Mouse (Mus musculus) lung, adult 18-20 months (tissue): ENCODE data around the gene Ncoa6.

ENCODE experiments used
- DNase-seq, 2 experiments: peaks; one replicate each; pipeline ENCODE4 v3.0.0; 2022; ENCODE audit warnings: mixed read lengths in 2 of 2

Ncoa6 gene

GRCm38 (mm10) chr2:155436445-155436844 is 37.2 kb downstream of the Ncoa6 start:
- peak in 1 of 2 experiments; percentile 12 for DNase-seq

DNA sequence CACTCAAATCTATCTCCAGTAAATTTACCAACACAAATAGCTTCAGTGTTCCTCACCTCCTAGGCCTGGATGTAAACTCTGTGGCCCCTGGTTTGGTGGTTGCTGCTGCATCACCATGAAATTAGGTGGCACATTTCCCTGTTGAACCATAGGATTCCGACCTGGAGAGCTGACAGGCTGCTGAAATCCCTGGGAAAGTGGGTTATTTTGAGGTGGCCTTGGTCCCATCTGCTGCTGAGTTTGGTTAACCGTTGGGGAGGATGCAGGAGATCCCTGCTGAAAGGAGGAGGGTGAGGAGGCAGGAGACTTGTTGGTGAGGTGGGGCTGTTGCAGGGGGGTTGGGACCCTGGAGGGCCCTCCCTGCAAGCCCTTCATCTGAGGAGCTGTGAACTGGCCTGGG is 52.8 kb downstream of the Ncoa6 start:
- no peak for DNase-seq

DNA sequence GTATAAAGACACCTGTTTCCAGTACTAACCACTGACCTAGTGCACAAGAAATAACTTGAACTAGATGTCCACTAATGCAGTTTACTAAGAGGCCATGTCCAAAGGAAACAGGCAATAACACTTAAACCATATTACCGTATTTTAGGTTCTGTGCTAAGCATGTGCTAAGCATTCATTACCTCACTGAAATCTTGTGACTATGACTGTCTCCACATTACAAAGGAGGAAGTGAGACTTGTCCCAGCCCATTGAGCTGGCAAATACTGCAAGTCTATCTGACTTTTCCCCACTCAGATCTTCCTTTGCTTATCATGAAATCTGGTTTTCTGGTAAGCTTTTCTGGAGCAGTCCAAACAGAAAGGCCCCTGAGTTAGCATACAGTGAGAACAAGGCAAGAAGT is 69.1 kb downstream of the Ncoa6 start:
- DNase-seq: no peak

GRCm38 (mm10) chr2:155401926-155402325 is 71.8 kb downstream of the Ncoa6 start:
- DNase-seq: no peak

- DNase-seq: no peak
Observed at GRCm38 (mm10) chr2:155400276-155400675, 73.4 kb downstream of the Ncoa6 start.

DNA sequence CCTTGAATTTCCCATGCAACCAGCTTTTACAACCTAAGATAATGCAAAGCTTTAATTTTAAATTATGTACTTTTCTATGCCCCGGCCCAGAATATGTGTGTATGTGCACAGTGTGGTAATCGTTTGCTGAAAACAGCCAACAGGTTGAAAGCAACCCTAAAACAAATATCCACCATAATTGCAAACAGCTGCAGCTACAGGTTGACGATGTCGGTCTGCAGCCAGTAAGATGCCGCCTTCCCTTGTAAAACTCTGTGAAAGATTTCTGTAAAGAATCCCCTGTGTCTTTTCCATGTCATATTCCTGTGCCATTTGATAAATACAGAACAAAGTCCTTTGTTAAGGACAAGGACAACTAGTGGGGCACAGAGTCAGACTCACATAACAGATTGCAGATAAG is 79.1 kb downstream of the Ncoa6 start:
- DNase-seq: no peak

DNA sequence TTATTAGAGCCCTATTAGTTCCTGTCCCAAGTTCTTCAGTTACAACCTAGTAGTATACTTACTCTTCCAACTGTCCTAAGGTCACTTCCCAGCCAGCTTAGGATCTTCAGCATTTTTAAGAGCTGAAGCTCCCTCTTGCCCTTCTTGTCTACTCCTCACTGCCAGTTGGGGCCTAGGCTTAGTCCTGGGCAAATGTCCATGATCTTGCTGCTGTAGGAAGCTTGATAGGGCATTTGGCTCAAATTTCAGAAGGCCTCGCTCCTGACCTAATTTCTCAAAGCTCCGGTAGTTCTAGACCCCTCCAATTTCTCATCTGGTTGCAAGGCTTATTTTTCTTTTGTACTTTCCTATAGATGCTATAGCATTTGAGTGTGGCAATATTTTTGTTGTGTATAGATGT is 85.1 kb downstream of the Ncoa6 start:
- no peak for DNase-seq

GRCm38 (mm10) chr2:155387052-155387451 is 86.6 kb downstream of the Ncoa6 start:
- DNase-seq: no peak

- DNase-seq: no peak
Observed at GRCm38 (mm10) chr2:155386534-155386899, 87.2 kb downstream of the Ncoa6 start.

- DNase-seq: no peak
Observed at GRCm38 (mm10) chr2:155385731-155386533, 87.8 kb downstream of the Ncoa6 start.

DNA sequence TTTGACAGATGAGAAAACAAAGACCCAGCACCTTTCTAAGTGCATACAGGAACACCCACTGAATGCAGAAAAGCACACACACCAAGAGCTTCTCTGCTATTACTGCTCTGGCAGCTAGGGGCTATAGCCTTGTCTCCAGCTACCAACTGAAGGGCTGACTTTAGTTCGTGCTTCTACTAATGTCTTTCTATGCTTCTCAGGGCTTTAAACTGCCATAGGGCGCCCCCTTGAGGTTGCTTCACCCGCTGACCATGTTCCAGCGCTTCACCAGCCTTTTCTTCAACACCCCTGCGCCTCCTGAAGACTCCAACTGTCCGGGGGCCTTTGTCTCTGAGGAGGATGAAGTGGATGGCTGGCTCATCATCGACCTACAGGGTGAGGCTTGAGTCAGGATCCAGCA is 88.6 kb downstream of the Ncoa6 start:
- DNase-seq: peak; percentile 82 to 87

GRCm38 (mm10) chr2:155382791-155383438 is 90.8 kb downstream of the Ncoa6 start:
- DNase-seq: peak; percentile 32 to 61

- DNase-seq: no peak
Observed at GRCm38 (mm10) chr2:155382332-155382700, 91.4 kb downstream of the Ncoa6 start.

DNA sequence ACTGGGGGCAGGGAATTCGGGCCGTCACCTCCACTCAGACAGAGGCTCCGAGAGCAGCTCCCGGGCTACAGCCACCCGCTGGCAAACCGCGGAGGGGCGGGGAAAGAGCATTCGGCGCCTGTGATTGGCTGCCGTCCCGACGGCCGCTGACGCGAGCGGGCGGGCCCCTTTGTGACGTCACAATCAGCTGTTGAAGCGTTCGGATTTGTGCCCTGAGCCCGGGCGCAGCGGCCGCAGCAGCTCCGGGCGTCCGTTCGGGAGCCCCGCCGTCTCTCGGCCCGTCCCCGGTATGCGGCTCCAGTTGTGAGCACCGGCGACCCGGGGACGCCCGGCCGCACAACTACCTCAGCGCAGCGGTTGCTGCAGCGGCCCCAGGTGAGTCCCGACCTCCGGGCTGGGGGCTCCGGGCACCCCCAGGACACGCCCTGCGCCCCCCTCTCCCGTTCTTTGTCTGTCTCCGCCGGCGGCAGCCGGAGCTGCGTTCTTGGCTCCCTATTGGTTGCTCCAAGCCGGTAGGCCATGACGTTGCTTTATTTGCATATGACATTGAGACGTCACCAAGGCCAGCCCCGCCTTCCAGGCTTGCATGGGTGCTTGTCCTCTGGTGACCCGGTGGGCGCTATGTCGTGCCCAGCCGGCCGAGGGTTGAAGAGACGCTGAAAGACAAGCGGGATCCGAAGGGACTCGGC is 91.9 kb downstream of the Ncoa6 start:
- DNase-seq: peak; percentile 97 to 98

- DNase-seq: peak; percentile 18 to 41
Observed at GRCm38 (mm10) chr2:155381060-155381437, 92.6 kb downstream of the Ncoa6 start.

DNA sequence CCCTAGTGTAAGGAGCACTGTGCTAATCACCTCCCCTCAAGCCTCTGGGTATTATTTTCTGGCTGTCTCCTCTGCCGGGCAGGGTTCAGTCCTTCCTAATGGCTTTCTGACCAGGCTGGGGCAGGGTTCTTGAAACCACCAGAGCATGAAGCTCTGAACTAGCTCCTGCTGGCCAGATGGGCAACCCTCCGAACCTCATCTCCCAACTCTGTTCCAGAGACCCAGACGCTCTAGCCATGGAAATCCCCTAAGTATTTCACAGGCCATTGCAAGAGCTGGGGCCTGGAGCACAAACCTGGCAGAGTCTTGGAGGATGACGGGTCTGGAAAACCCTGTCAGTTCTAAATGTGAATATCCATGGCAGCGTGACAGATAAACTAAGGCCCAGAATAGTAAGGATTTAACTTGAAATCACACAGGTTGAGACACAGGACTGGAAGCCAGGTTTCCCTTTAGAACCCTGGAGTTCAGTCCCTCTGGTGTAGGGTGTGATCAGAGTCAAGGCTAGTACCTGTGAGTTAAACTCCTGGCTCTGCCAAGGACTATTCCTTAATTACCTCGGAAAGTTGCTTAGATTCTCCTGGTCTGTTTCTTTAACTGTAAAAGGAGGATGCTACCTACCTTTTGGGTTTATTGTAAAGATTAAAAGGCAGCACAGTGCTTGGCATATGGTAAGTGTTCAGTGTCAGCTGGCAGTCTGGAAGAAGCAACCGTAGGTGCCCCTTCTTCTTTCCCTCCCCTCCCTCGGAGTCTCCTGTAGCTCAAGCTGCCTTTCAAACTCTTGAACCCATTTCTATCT is 93.2 kb downstream of the Ncoa6 start, which contains the start of gene Trp53inp2:
Trp53inp2 (plus strand) TSS at position 799 of the 799 bp plus-strand sequence.
- DNase-seq: no peak

- DNase-seq: peak; percentile 39 to 62
Observed at GRCm38 (mm10) chr2:155376191-155376590, 97.5 kb downstream of the Ncoa6 start.

- no peak for DNase-seq
Observed at GRCm38 (mm10) chr2:155374521-155374920, 99.2 kb downstream of the Ncoa6 start.

GRCm38 (mm10) chr2:155373886-155374285 is 99.8 kb downstream of the Ncoa6 start:
- no peak for DNase-seq

DNA sequence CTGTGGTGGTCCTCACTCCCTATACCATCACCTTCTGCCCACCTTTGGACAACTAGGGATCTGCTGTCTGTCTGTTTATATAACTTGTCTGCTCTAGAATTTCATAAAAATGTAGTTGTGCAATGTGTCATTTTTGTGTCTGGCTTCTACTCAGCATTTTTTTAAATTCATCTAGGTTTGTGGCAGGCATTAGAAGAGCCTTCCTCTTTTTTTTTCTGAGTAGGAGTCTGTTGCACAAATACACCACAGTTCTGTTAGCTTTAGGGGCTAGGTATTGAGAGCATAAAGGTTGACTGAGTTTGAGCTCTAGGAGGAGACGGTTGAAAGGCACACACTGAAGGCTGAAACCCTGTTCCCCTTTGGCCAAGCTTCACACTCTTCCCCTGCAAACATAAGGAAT is 100.4 kb downstream of the Ncoa6 start:
- no peak for DNase-seq

- DNase-seq: no peak
Observed at GRCm38 (mm10) chr2:155372451-155372850, 101.2 kb downstream of the Ncoa6 start.

GRCm38 (mm10) chr2:155369333-155369883 is 104.3 kb downstream of the Ncoa6 start:
- DNase-seq: peak; percentile 69 to 82
